Mouse (Mus musculus): ENCODE data around the gene Plg. TPM values are rescaled to one million over a fixed set of nuclear protein-coding genes. Genes with fewer than 3 reads are reported as not detected.

Gene Plg
- polyA plus RNA-seq, 1 experiment from 2014 or later = not detected

- H3K27ac ChIP-seq (replicated peaks) = no peak overlapping the region
- no peak overlapping the region for H3K4me3 ChIP-seq
- no peaks in the 10 kb centered on the region for H3K4me1 ChIP-seq
- no peak for ATAC-seq (ENCODE audit: low FRiP score, low read depth)
- no peaks in the 10 kb centered on the region for H3K36me3 ChIP-seq
- no peak overlapping the region for H3K9ac ChIP-seq (replicated peaks)
- no peak overlapping the region for H3K4me2 ChIP-seq (replicated peaks)
- WGBS = 94% methylated on average over 9 of the region's 9 CpGs
- H3K9me3 ChIP-seq = 0 out of 2 replicates have a peak, but pooled peaks cover 4% of the 10 kb centered on the region
- no peaks in the 10 kb centered on the region for H3K27me3 ChIP-seq
Observed at GRCm38 (mm10) chr17:12396163-12396677, 17.8 kb downstream of the Plg start.

GRCm38 (mm10) chr17:12403420-12403819, 25.0 kb downstream of the Plg start:
- no peaks in the 10 kb centered on the region for H3K27me3 ChIP-seq
- WGBS = 76% methylated on average over 7 of the region's 7 CpGs
- H3K27ac ChIP-seq (replicated peaks) = no peak overlapping the region
- no peaks in the 10 kb centered on the region for H3K9me3 ChIP-seq
- no peaks in the 10 kb centered on the region for H3K4me1 ChIP-seq
- no peak overlapping the region for H3K4me2 ChIP-seq (replicated peaks)
- no peak overlapping the region for H3K4me3 ChIP-seq
- H3K9ac ChIP-seq (replicated peaks) = no peak overlapping the region
- no peaks in the 10 kb centered on the region for H3K36me3 ChIP-seq
- ATAC-seq (ENCODE audit: low FRiP score, low read depth) = no peak

GRCm38 (mm10) chr17:12409346-12409944, 31.0 kb downstream of the Plg start:
- 81% methylated on average over 11 of the region's 11 CpGs for WGBS
- Histone ChIP-seq H3K9me3 (no peaks in the 10 kb centered on the region), H3K27ac (replicated peaks) (no peak overlapping the region), H3K9ac (replicated peaks) (no peak overlapping the region), H3K4me1 (no peaks in the 10 kb centered on the region), H3K4me3 (no peak overlapping the region), H3K36me3 (no peaks in the 10 kb centered on the region), H3K27me3 (no peaks in the 10 kb centered on the region), H3K4me2 (replicated peaks) (no peak overlapping the region)
- ATAC-seq (ENCODE audit: low FRiP score, low read depth) = no peak

GRCm38 (mm10) chr17:12412181-12412890, 33.9 kb downstream of the Plg start:
- H3K27ac ChIP-seq (replicated peaks) = no peak overlapping the region
- no peak overlapping the region for H3K4me3 ChIP-seq
- no peaks in the 10 kb centered on the region for H3K36me3 ChIP-seq
- no peaks in the 10 kb centered on the region for H3K9me3 ChIP-seq
- no peaks in the 10 kb centered on the region for H3K4me1 ChIP-seq
- H3K4me2 ChIP-seq (replicated peaks) = no peak overlapping the region
- no peaks in the 10 kb centered on the region for H3K27me3 ChIP-seq
- 74% methylated on average over 10 of the region's 10 CpGs for WGBS
- ATAC-seq (ENCODE audit: low FRiP score, low read depth) = no peak
- H3K9ac ChIP-seq (replicated peaks) = no peak overlapping the region

- H3K27me3 ChIP-seq = no peaks in the 10 kb centered on the region
- WGBS = 84% methylated on average over 3 of the region's 3 CpGs
- no peaks in the 10 kb centered on the region for H3K4me1 ChIP-seq
- H3K4me3 ChIP-seq = no peak overlapping the region
- no peaks in the 10 kb centered on the region for H3K9me3 ChIP-seq
- no peak overlapping the region for H3K27ac ChIP-seq (replicated peaks)
- no peak for ATAC-seq (ENCODE audit: low FRiP score, low read depth)
- H3K9ac ChIP-seq (replicated peaks) = no peak overlapping the region
- H3K4me2 ChIP-seq (replicated peaks) = no peak overlapping the region
- no peaks in the 10 kb centered on the region for H3K36me3 ChIP-seq
Observed at GRCm38 (mm10) chr17:12412891-12413237, 34.5 kb downstream of the Plg start.

GRCm38 (mm10) chr17:12415031-12415735, 36.8 kb downstream of the Plg start:
- Histone ChIP-seq H3K36me3 (no peaks in the 10 kb centered on the region), H3K4me3 (no peak overlapping the region), H3K4me2 (replicated peaks) (no peak overlapping the region), H3K4me1 (no peaks in the 10 kb centered on the region), H3K9me3 (no peaks in the 10 kb centered on the region), H3K27me3 (no peaks in the 10 kb centered on the region), H3K9ac (replicated peaks) (no peak overlapping the region), H3K27ac (replicated peaks) (no peak overlapping the region)
- 44% methylated on average over 15 of the region's 15 CpGs for WGBS
- ATAC-seq (ENCODE audit: low FRiP score, low read depth) = no peak

GRCm38 (mm10) chr17:12415741-12416140, 37.3 kb downstream of the Plg start:
- no peaks in the 10 kb centered on the region for H3K27me3 ChIP-seq
- ATAC-seq (ENCODE audit: low FRiP score, low read depth) = no peak
- H3K4me2 ChIP-seq (replicated peaks) = no peak overlapping the region
- no peak overlapping the region for H3K9ac ChIP-seq (replicated peaks)
- no peak overlapping the region for H3K27ac ChIP-seq (replicated peaks)
- H3K4me1 ChIP-seq = no peaks in the 10 kb centered on the region
- 70% methylated on average over 5 of the region's 5 CpGs for WGBS
- no peaks in the 10 kb centered on the region for H3K9me3 ChIP-seq
- H3K36me3 ChIP-seq = no peaks in the 10 kb centered on the region
- no peak overlapping the region for H3K4me3 ChIP-seq

GRCm38 (mm10) chr17:12416250-12416895, 38.0 kb downstream of the Plg start:
- H3K9me3 ChIP-seq = no peaks in the 10 kb centered on the region
- no peak overlapping the region for H3K9ac ChIP-seq (replicated peaks)
- 46% methylated on average over 6 of the region's 6 CpGs for WGBS
- no peak overlapping the region for H3K4me2 ChIP-seq (replicated peaks)
- no peaks in the 10 kb centered on the region for H3K4me1 ChIP-seq
- no peaks in the 10 kb centered on the region for H3K27me3 ChIP-seq
- no peak overlapping the region for H3K4me3 ChIP-seq
- ATAC-seq (ENCODE audit: low FRiP score, low read depth) = 0 out of 2 replicates have a peak, but pooled peaks have one; percentile 19
- no peaks in the 10 kb centered on the region for H3K36me3 ChIP-seq
- H3K27ac ChIP-seq (replicated peaks) = no peak overlapping the region

GRCm38 (mm10) chr17:12419491-12420079, 41.2 kb downstream of the Plg start:
- 77% methylated on average over 19 of the region's 19 CpGs for WGBS
- no peak overlapping the region for H3K9ac ChIP-seq (replicated peaks)
- H3K27ac ChIP-seq (replicated peaks) = no peak overlapping the region
- no peak overlapping the region for H3K4me3 ChIP-seq
- H3K27me3 ChIP-seq = no peaks in the 10 kb centered on the region
- H3K4me2 ChIP-seq (replicated peaks) = no peak overlapping the region
- H3K36me3 ChIP-seq = no peaks in the 10 kb centered on the region
- no peak for ATAC-seq (ENCODE audit: low FRiP score, low read depth)
- no peaks in the 10 kb centered on the region for H3K4me1 ChIP-seq
- no peaks in the 10 kb centered on the region for H3K9me3 ChIP-seq

GRCm38 (mm10) chr17:12420886-12421574, 42.6 kb downstream of the Plg start:
- Histone ChIP-seq H3K4me3 (no peak overlapping the region), H3K27me3 (no peaks in the 10 kb centered on the region), H3K4me1 (no peaks in the 10 kb centered on the region), H3K36me3 (no peaks in the 10 kb centered on the region), H3K27ac (replicated peaks) (no peak overlapping the region), H3K4me2 (replicated peaks) (no peak overlapping the region), H3K9ac (replicated peaks) (no peak overlapping the region), H3K9me3 (no peaks in the 10 kb centered on the region)
- no peak for ATAC-seq (ENCODE audit: low FRiP score, low read depth)
- 68% methylated on average over 16 of the region's 16 CpGs for WGBS

- Histone ChIP-seq H3K36me3 (no peaks in the 10 kb centered on the region), H3K27me3 (no peaks in the 10 kb centered on the region), H3K27ac (replicated peaks) (no peak overlapping the region), H3K4me3 (no peak overlapping the region), H3K9me3 (no peaks in the 10 kb centered on the region), H3K4me1 (no peaks in the 10 kb centered on the region), H3K4me2 (replicated peaks) (no peak overlapping the region), H3K9ac (replicated peaks) (no peak overlapping the region)
- 83% methylated on average over 1 of the region's 1 CpGs for WGBS
- no peak for ATAC-seq (ENCODE audit: low FRiP score, low read depth)
Observed at GRCm38 (mm10) chr17:12422143-12422542, 43.7 kb downstream of the Plg start.
